Comparison of ENCODE assay signal across 23 mouse cellular contexts in genomic region chr5:132298996-132299395, GRCm38 (mm10).
DNase-seq lines count a peak whose midpoint lies in the region; ATAC-seq and TF ChIP-seq lines count a peak whose summit lies in the region.
"Had no signal": no experiment of that assay in that cellular context is flagged by ENCODE, and none has a peak within 500 bp of the region (broad histone marks: within the 10 kb centered on the region; RNA-seq: fewer than 3 reads in every experiment).

No protein-coding gene starts in this region.

- H3K4me2 ChIP-seq in forebrain, embryonic 15.5 days (replicated peaks): no peak overlapping the region
- H3K4me2 ChIP-seq in forebrain, embryonic 14.5 days (ENCODE audit: low read length): no peak overlapping the region
- no peak overlapping the region for H3K4me2 ChIP-seq in forebrain, postnatal 0 days (ENCODE audit: low read depth)
- no peak overlapping the region for H3K4me2 ChIP-seq in midbrain, postnatal 0 days (ENCODE audit: low read depth, low read length, poor library complexity, severe bottlenecking)
- no peak overlapping the region for H3K4me2 ChIP-seq in hindbrain, embryonic 12.5 days (replicated peaks)
- H3K4me2 ChIP-seq: heart, embryonic 12.5 days; heart, embryonic 15.5 days; hindbrain, embryonic 15.5 days had no signal

- ATAC-seq in forebrain, embryonic 15.5 days (replicated peaks): no peak
- no peak for ATAC-seq in forebrain, embryonic 14.5 days
- no peak for ATAC-seq in forebrain, postnatal 0 days
- ATAC-seq in midbrain, postnatal 0 days (ENCODE audit: low FRiP score): no peak
- ATAC-seq in hindbrain, embryonic 12.5 days (ENCODE audit: low FRiP score): no peak
- ATAC-seq: activated CD4-positive, CD25-positive, alpha-beta regulatory T cell, adult 4 months had no signal

- H3K36me3 ChIP-seq in forebrain, embryonic 10.5 days (replicated peaks): no peaks in the 10 kb centered on the region
- H3K36me3 ChIP-seq in forebrain, embryonic 15.5 days: no peaks in the 10 kb centered on the region
- H3K36me3 ChIP-seq in forebrain, embryonic 14.5 days (ENCODE audit: control insufficient read depth, insufficient read depth, low read length): no peaks in the 10 kb centered on the region
- H3K36me3 ChIP-seq in forebrain, postnatal 0 days (ENCODE audit: insufficient read depth): no peaks in the 10 kb centered on the region
- no peaks in the 10 kb centered on the region for H3K36me3 ChIP-seq in midbrain, embryonic 10.5 days
- H3K36me3 ChIP-seq in midbrain, postnatal 0 days (ENCODE audit: insufficient read depth, low read length): no peaks in the 10 kb centered on the region
- no peaks in the 10 kb centered on the region for H3K36me3 ChIP-seq in hindbrain, embryonic 12.5 days
- H3K36me3 ChIP-seq: heart, embryonic 12.5 days; heart, embryonic 15.5 days; hindbrain, embryonic 15.5 days had no signal

- H3K9ac ChIP-seq in forebrain, embryonic 15.5 days (replicated peaks): no peak overlapping the region
- H3K9ac ChIP-seq in forebrain, embryonic 14.5 days (ENCODE audit: low read length): no peak overlapping the region
- no peak overlapping the region for H3K9ac ChIP-seq in forebrain, postnatal 0 days
- no peak overlapping the region for H3K9ac ChIP-seq in midbrain, postnatal 0 days (replicated peaks; ENCODE audit: low read length, poor library complexity, severe bottlenecking)
- no peak overlapping the region for H3K9ac ChIP-seq in hindbrain, embryonic 12.5 days
- H3K9ac ChIP-seq: heart, embryonic 12.5 days; heart, embryonic 15.5 days; hindbrain, embryonic 15.5 days had no signal

- no peak for TF ChIP-seq CTCF in forebrain, postnatal 0 days (IDR thresholded peaks at IDR 0.05; ENCODE audit: low read depth)
- no peak for TF ChIP-seq CTCF in midbrain, postnatal 0 days (IDR thresholded peaks at IDR 0.05)

- DNase-seq in forebrain, embryonic 10.5 days (ENCODE audit: extremely low spot score, low spot score): no peak
- DNase-seq in forebrain, embryonic 14.5 days (ENCODE audit: low spot score): peak; percentile 22
- DNase-seq in forebrain, postnatal 0 days: no peak
- DNase-seq in midbrain, embryonic 10.5 days (ENCODE audit: low spot score): no peak
- no peak for DNase-seq in midbrain, postnatal 0 days (ENCODE audit: low spot score)
- DNase-seq in urinary bladder, adult 2 months (ENCODE audit: low spot score): no peak
- DNase-seq: adrenal gland, adult 8-10 months; adrenal gland, postnatal 25 days; cerebellum, adult 18-20 months; cerebellum, adult 9-10 months; cerebellum, postnatal 14 days; gastrocnemius, postnatal 10 days; gastrocnemius, postnatal 36 days; heart, adult 18-20 months; heart, postnatal 14 days; heart, postnatal 4 days; kidney, adult 8-10 months had no signal

- peaks cover 9% of the 10 kb centered on the region; the same call in 1 of the 2 replicates for H3K27me3 ChIP-seq in forebrain, embryonic 10.5 days (ENCODE audit: poor library complexity, severe bottlenecking)
- no peaks in the 10 kb centered on the region for H3K27me3 ChIP-seq in forebrain, embryonic 15.5 days
- no peaks in the 10 kb centered on the region for H3K27me3 ChIP-seq in forebrain, embryonic 14.5 days (replicated peaks; ENCODE audit: control insufficient read depth, insufficient read depth, low read length)
- H3K27me3 ChIP-seq in forebrain, postnatal 0 days (ENCODE audit: insufficient read depth, low read length): no peaks in the 10 kb centered on the region
- H3K27me3 ChIP-seq in midbrain, embryonic 10.5 days (ENCODE audit: low read depth, poor library complexity, severe bottlenecking): no peaks in the 10 kb centered on the region
- H3K27me3 ChIP-seq in midbrain, postnatal 0 days (ENCODE audit: insufficient read depth, low read length): no peaks in the 10 kb centered on the region
- no peaks in the 10 kb centered on the region for H3K27me3 ChIP-seq in hindbrain, embryonic 12.5 days
- H3K27me3 ChIP-seq: heart, embryonic 12.5 days; heart, embryonic 15.5 days; hindbrain, embryonic 15.5 days had no signal

- H3K4me3 ChIP-seq in forebrain, embryonic 10.5 days: no peak overlapping the region
- no peak overlapping the region for H3K4me3 ChIP-seq in forebrain, embryonic 15.5 days
- H3K4me3 ChIP-seq in forebrain, embryonic 14.5 days (ENCODE audit: low read depth, low read length): no peak overlapping the region
- H3K4me3 ChIP-seq in forebrain, postnatal 0 days (ENCODE audit: low read depth, low read length): no peak overlapping the region
- no peak overlapping the region for H3K4me3 ChIP-seq in midbrain, embryonic 10.5 days
- H3K4me3 ChIP-seq in midbrain, postnatal 0 days (ENCODE audit: low read depth, low read length): no peak overlapping the region
- no peak overlapping the region for H3K4me3 ChIP-seq in hindbrain, embryonic 12.5 days
- H3K4me3 ChIP-seq: heart, embryonic 12.5 days; heart, embryonic 15.5 days; hindbrain, embryonic 15.5 days had no signal

- H3K9me3 ChIP-seq in forebrain, embryonic 10.5 days: no peaks in the 10 kb centered on the region
- H3K9me3 ChIP-seq in forebrain, embryonic 15.5 days: no peaks in the 10 kb centered on the region
- H3K9me3 ChIP-seq in forebrain, embryonic 14.5 days (replicated peaks; ENCODE audit: control insufficient read depth, low read length): no peaks in the 10 kb centered on the region
- H3K9me3 ChIP-seq in forebrain, postnatal 0 days (ENCODE audit: low read length): no peaks in the 10 kb centered on the region
- H3K9me3 ChIP-seq in midbrain, embryonic 10.5 days (replicated peaks): no peaks in the 10 kb centered on the region
- no peaks in the 10 kb centered on the region for H3K9me3 ChIP-seq in midbrain, postnatal 0 days (ENCODE audit: low read length)
- H3K9me3 ChIP-seq in hindbrain, embryonic 12.5 days (replicated peaks): no peaks in the 10 kb centered on the region
- H3K9me3 ChIP-seq: heart, embryonic 12.5 days; heart, embryonic 15.5 days; hindbrain, embryonic 15.5 days had no signal

- H3K27ac ChIP-seq in forebrain, embryonic 10.5 days: peak overlapping the region; percentile 75
- no peak overlapping the region for H3K27ac ChIP-seq in forebrain, embryonic 15.5 days (replicated peaks)
- 0 out of 2 replicates have a peak overlapping the region, but pooled peaks have one; percentile 35 for H3K27ac ChIP-seq in forebrain, embryonic 14.5 days (ENCODE audit: low read depth, low read length)
- no peak overlapping the region for H3K27ac ChIP-seq in forebrain, postnatal 0 days (ENCODE audit: low read depth, low read length)
- H3K27ac ChIP-seq in midbrain, embryonic 10.5 days (replicated peaks): 0 out of 2 replicates have a peak overlapping the region, but pooled peaks have one; percentile 23
- H3K27ac ChIP-seq in midbrain, postnatal 0 days (ENCODE audit: low read depth, low read length): no peak overlapping the region
- no peak overlapping the region for H3K27ac ChIP-seq in hindbrain, embryonic 12.5 days
- H3K27ac ChIP-seq: heart, embryonic 15.5 days; hindbrain, embryonic 15.5 days had no signal

- peaks cover 60% of the 10 kb centered on the region for H3K4me1 ChIP-seq in forebrain, embryonic 10.5 days
- peaks cover 54% of the 10 kb centered on the region for H3K4me1 ChIP-seq in forebrain, embryonic 15.5 days
- peaks cover 36% of the 10 kb centered on the region for H3K4me1 ChIP-seq in forebrain, embryonic 14.5 days (ENCODE audit: control insufficient read depth, insufficient read depth, low read length)
- peaks cover 10% of the 10 kb centered on the region; the same call in 1 of the 2 replicates for H3K4me1 ChIP-seq in forebrain, postnatal 0 days (ENCODE audit: insufficient read depth)
- peaks cover 40% of the 10 kb centered on the region for H3K4me1 ChIP-seq in midbrain, embryonic 10.5 days
- H3K4me1 ChIP-seq in midbrain, postnatal 0 days (ENCODE audit: insufficient read depth, low read length): 0 out of 2 replicates have a peak, but pooled peaks cover 5% of the 10 kb centered on the region
- H3K4me1 ChIP-seq in hindbrain, embryonic 12.5 days: peaks cover 42% of the 10 kb centered on the region

Comparison
In these comparisons a context has a peak if more than half of its experiments do, and no peak if none do; other contexts are left out.
1. H3K27ac ChIP-seq: peak in forebrain, embryonic 10.5 days (single experiment), forebrain, embryonic 14.5 days (single experiment) and midbrain, embryonic 10.5 days (single experiment); none in forebrain, embryonic 15.5 days (single experiment), forebrain, postnatal 0 days (single experiment), midbrain, postnatal 0 days (single experiment) and hindbrain, embryonic 12.5 days (single experiment).